Mouse (Mus musculus): ENCODE results near the gene Gm7029.

Gm7029 gene

GRCm38 (mm10) chr17:33913264-33913663, 39.6 kb downstream of the Gm7029 start:
- no peak for DNase-seq (ENCODE audit: low spot score in 2 of 2)

DNA sequence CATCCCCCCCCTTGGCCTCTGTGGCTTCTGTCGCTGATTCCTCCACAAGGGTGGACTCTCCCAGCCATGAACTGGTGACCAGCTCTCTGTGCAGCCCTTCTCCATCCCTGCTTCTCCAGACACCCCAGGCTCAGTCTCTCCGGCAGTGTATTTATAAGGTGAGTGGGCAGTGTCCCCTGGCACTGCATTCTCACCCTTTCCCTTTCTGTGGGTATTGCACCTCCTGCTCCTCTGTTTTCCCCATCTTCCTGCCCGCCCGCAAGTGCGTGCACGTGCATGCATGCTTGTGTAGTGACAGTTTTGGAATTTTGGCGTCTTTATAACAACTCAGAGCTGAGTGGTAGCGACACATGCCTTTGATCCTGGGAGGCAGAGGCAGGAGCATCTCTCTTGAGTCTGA, 40.3 kb downstream of the Gm7029 start:
- DNase-seq (ENCODE audit: low spot score in 2 of 2), result no peak

GRCm38 (mm10) chr17:33914969-33915391, 41.3 kb downstream of the Gm7029 start:
- no peak for DNase-seq (ENCODE audit: low spot score in 2 of 2)

DNA sequence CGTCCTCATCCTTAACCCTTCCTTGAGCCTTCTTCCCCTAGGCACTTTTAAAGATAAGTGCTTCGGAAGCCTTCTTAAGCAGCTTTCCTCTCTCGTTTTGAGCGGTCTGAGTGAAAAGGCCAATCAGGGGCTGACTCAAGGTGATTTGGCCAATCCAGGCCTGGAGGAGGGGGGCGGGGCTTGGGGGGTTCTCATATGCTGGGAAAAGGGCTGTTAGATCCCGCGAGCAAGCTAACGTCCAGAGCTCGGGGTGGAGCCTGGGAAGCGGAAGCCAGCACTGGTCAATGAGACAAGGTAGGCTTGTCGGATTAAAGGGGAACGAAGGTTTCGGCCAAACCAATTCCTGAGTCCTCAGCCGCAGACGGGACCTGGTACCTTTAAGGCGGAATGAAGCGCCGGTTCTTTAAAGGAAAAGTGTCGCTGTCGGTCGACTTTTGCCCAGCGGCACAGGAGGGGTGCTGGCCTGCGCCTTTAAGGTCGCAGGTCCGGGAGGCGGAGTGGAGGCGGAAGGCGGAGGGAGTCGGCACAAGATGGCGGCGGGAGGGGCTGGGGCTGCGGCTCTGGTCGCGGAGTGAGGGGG, 42.1 kb downstream of the Gm7029 start, which contains the start of the genes Tapbp and Zbtb22:
Tapbp (plus strand) TSS at position 229 of the 580 bp plus-strand sequence.
Zbtb22 (plus strand) TSS at position 234 of the 580 bp plus-strand sequence.
- DNase-seq (ENCODE audit: low spot score in 2 of 2), result peak; percentile 94 to 97

- DNase-seq (ENCODE audit: low spot score in 2 of 2), result no peak
Measured at GRCm38 (mm10) chr17:33916294-33916693, 42.7 kb downstream of the Gm7029 start.

DNA sequence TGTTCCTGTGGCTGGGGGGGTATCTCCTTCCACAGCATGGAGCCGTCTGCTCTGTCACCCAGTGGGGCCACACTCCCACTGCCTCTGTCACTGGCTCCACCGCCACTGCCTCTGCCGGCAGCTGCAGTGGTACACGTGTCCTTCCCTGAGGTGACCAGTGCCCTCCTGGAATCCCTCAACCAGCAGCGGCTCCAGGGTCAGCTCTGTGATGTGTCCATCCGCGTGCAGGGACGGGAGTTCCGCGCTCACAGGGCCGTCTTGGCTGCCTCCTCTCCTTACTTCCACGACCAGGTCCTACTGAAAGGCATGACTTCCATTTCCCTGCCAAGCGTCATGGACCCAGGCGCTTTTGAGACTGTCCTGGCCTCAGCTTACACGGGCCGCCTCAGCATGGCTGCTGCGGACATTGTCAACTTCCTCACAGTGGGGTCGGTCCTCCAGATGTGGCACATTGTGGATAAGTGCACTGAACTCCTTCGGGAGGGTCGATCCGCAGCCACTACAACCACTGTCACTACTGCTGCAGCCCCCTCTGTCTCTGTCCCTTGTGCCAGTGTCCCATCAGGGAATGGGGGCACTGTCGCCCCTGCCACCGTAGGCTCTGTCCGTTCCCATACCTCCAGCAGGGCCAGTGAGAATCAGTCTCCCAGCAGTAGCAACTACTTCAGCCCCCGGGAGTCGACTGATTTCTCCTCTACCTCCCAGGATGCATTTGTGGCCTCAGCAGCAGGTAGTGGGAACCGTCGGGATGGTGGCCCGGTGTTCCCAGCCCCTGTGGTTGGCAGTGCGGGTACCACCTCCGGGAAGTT, 43.4 kb downstream of the Gm7029 start:
- DNase-seq (ENCODE audit: low spot score in 2 of 2), result no peak

DNA sequence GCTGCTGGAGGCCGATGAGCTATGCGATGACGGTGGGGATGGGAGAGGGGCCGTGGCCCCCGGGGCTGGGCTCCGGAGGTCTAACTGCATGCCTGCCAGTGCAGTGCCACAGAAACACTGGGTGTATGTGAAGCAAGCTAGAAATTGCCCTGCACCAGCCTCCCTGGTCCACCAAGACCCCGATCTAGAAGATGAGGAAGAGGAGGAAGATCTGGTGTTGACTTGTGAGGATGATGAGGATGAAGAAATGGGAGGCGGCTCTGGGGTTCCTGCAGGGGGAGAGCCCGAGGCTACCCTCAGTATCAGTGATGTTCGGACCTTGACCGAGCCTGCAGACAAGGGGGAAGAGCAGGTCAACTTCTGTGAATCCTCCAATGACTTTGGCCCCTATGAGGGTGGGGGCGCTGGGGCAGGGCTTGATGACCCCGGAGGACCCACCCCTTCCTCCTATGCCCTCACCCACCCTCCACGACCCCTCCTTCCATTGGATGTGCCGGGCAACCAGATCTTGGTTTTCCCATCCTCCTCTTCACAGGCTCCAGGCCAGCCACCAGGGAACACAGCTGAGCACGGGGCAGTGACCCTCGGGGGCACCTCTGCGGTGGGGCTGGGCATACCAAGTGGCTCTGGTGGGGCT, 44.1 kb downstream of the Gm7029 start:
- DNase-seq (ENCODE audit: low spot score in 2 of 2), result no peak

DNA sequence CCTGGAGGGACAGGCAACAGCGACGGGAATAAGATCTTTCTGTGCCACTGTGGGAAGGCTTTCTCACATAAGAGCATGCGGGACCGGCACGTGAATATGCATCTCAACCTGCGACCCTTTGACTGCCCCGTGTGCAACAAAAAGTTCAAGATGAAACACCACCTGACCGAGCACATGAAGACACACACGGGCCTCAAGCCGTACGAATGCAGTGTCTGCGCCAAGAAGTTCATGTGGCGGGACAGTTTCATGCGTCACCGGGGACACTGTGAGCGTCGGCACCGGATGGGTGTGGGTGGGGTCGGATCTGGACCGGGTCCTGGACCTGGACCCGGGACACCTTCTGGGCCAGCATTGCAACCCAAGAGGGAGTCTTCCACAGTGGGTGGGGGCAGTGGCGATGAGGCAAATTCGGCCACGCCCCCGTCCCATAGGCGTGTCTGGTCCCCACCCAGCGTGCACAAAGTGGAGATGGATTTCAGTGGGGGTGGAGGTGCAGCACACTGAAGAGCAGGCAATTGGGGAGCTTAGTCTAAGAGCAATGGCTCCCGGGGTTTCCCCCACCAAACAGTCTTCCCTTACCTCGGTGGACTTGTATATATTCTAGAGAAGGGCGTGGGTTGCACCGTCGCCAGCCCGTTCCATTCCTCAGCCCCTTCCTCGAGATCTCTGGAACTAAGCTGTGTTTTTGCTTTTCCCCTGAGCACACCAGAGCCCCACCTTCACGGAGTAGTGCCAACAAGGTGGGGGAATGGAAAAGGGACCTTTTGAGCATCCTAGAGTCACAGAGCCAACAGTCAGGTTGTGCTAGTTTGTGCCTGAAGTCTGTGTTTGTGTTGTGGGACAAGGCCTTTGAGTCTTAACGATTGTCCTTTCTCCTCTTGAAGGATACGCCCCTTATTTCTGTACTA, 44.9 kb downstream of the Gm7029 start:
- DNase-seq (ENCODE audit: low spot score in 2 of 2), result no peak

DNA sequence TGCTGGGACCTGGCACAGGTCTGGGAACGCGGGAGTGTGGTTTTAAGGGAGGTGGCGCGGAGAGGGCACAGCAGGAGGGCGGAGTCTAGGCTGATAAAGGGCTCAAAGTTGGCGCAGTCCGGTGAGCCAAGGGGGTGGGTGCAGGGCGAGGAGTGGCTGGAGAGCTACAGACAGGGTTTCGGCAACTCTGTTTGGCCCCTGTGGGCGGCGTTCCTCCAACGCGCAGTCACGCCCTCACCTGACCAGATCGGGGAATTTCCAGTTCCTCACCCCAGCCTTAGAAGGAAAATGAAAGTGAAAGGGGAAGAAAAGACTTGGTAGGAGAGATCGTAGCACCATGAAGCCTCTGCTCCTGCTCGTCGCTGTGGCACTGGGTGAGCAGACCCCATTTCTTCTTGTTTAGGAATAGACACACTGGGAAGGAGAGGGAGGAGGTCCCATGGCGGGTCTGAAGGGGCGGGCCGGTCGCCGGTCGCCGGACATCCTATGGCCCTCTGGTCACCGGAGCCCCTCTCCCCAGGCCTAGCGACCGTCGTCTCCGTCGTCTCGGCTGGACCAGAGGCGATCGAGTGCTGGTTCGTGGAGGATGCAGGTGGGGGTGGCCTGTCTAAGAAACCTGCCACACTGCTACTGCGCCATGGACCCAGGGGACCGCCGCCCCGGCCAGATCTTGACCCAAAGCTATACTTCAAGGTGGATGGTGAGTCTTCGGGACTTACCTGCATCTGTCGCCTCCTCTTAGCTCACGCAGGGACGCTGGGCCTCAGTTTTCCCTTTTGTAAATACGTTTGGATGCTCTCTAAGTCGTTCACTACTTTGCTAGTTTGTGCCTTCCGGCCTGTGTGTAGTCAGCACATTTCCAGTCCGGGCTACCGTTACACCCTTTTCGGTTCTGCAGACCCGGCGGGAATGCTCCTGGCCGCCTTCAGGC, 46.0 kb downstream of the Gm7029 start:
- no peak for DNase-seq (ENCODE audit: low spot score in 2 of 2)

DNA sequence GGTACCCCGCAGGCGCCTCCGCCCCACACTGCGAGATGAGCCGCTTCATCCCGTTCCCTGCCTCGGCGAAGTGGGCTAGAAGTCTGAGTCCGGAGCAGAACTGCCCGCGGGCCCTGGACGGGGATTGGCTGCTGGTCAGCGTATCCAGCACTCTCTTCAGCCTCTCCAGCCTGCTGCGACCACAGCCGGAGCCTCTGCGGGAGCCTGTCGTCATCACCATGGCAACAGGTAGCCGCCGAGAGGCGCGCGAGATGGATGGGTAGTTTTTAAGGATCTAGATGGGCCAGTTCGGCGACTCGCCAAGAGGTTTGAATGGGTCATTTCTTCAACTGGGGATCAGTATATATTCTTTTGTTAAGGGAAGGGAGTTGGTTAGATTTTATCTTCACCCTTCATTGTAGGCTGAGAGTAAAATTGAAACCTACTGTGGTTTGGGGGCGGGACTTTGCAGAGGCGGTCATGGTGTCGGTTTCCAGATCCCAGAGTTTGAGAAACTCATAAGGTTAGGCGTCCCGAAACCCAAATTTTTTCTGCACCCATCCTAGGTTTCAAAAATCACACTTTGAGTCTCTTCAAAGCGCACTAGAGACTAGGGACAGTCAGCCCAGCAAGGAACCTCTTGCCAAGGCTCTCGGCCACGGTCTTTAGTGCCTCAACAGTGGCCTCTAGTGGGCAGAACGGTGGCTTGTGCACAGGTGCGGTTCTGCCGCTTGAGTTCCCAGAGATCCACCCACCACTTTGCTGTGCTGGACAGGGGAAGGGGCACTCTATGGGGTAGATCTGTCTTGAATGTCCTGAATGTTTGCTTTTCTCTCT, 46.9 kb downstream of the Gm7029 start:
- peak; percentile 63 to 65 for DNase-seq (ENCODE audit: low spot score in 2 of 2)

- no peak for DNase-seq (ENCODE audit: low spot score in 2 of 2)
Measured at GRCm38 (mm10) chr17:33921361-33921760, 47.7 kb downstream of the Gm7029 start.
